Mouse (Mus musculus) megakaryocyte, embryonic 14.5 days (primary cell): Measurements from ENCODE around the gene Ldlrad3.

ENCODE experiments used
- FLI1 ChIP-seq: IDR thresholded peaks from 2 replicates; pipeline ENCODE4 v1.6.1; 2012; ENCODE audit warnings: low read length, inconsistent platforms, mixed read lengths
- GATA1 ChIP-seq: IDR thresholded peaks from 3 replicates; pipeline ENCODE4 v1.6.1; 2012; ENCODE audit warnings: mixed read lengths, low read length, inconsistent platforms, borderline replicate concordance

- TF ChIP-seq GATA1 (no peak), FLI1 (no peak)
These were observed 69.4 kb downstream of the Ldlrad3 start for GRCm38 (mm10) chr2:102116521-102117401.
